Comparison of ENCODE assay signal across 13 mouse cellular contexts in the genomic region with DNA sequence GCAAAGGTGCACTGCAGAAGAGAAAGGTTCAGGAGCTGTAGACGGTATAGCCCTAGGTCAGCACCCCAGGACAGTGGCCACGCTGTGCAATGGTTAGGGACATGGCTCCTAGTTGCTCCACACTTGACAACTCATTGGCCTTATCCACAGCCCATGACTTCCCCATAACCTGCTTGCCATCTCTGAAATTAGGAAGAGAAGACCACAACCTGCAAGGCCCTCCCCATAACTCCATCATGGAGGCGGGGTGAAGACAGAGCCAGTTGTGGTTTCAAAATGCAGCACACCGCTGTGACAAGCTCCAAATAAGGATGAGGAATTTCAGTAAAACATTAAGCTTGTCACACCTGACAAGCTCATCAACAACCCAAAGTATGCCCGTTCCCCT.
"Had no signal": no experiment of that assay in that cellular context is flagged by ENCODE, and none has a peak within 500 bp of the region (broad histone marks: within the 10 kb centered on the region; RNA-seq: fewer than 3 reads in every experiment).

No protein-coding gene starts in this region.

- H3K27ac ChIP-seq: kidney, postnatal 0 days; layer of hippocampus, adult 2 months; limb, embryonic 13.5 days; liver, embryonic 13.5 days; macrophage; midbrain, embryonic 13.5 days had no signal

- H3K9ac ChIP-seq: limb, embryonic 13.5 days; liver, embryonic 13.5 days; midbrain, embryonic 13.5 days had no signal

- ATAC-seq: intestine, embryonic 16.5 days; midbrain, embryonic 13.5 days had no signal

- H3K27me3 ChIP-seq: limb, embryonic 13.5 days; midbrain, embryonic 13.5 days had no signal

- H3K36me3 ChIP-seq: limb, embryonic 13.5 days; liver, embryonic 13.5 days; midbrain, embryonic 13.5 days had no signal

- DNase-seq: kidney, adult 8-10 months; kidney, postnatal 4 days; liver, embryonic 13.5 days; lung, postnatal 14 days; right cerebral cortex, adult 18-20 months; right cerebral cortex, postnatal 25 days; thymus, postnatal 36 days had no signal

- H3K4me3 ChIP-seq: layer of hippocampus, adult 2 months; limb, embryonic 13.5 days; liver, embryonic 13.5 days; midbrain, embryonic 13.5 days had no signal

- H3K9me3 ChIP-seq: limb, embryonic 13.5 days; liver, embryonic 13.5 days; midbrain, embryonic 13.5 days had no signal

- H3K4me2 ChIP-seq: limb, embryonic 13.5 days; liver, embryonic 13.5 days; midbrain, embryonic 13.5 days had no signal

- H3K4me1 ChIP-seq: limb, embryonic 13.5 days; liver, embryonic 13.5 days; midbrain, embryonic 13.5 days had no signal
